Mouse (Mus musculus) small intestine, adult 2 months (tissue): ENCODE results near the gene Gm11634.

Source experiments
- CTCF ChIP-seq: fragments of 200-500 bp; IDR thresholded peaks from 2 replicates; pipeline ENCODE4 v1.5.1; 2012; ENCODE audit warnings: low read depth, mild to moderate bottlenecking, control low read depth, inconsistent platforms, low read length, moderate library complexity, mixed read lengths; ENCODE audit not compliant: insufficient replicate concordance, insufficient read length; ENCODE audit errors: extremely low read depth
- POLR2A ChIP-seq: fragments of 200-500 bp; IDR thresholded peaks from 2 replicates; pipeline ENCODE4 v1.6.1; 2012; ENCODE audit warnings: low read depth, mild to moderate bottlenecking, control low read depth, inconsistent platforms, low read length, moderate library complexity

GRCm38 (mm10) chr11:101582054-101583035, 16.7 kb downstream of the Gm11634 start, which contains the start of gene Tmem106a:
- TF ChIP-seq CTCF (no peak), POLR2A (peak; percentile 72)
